Mouse (Mus musculus): ENCODE measurements around the gene Acr. TPM values are rescaled to one million over a fixed set of nuclear protein-coding genes. Genes with fewer than 3 reads are reported as not detected.

Gene Acr
- polyA plus RNA-seq, 1 experiment from 2014 or later: 1.8 TPM

- ATAC-seq: no peak
- 82% methylated on average over 5 of the region's 5 CpGs for WGBS
- Histone ChIP-seq H3K27me3 (ENCODE audit: control insufficient read depth, insufficient read depth, low read depth, low read length) (no peaks in the 10 kb centered on the region), H3K9ac (ENCODE audit: low read depth, low read length) (no peak overlapping the region), H3K27ac (ENCODE audit: low read length) (no peak overlapping the region), H3K4me1 (ENCODE audit: control insufficient read depth, insufficient read depth, low read length) (peaks cover 19% of the 10 kb centered on the region), H3K4me2 (ENCODE audit: low read length) (no peak overlapping the region), H3K36me3 (ENCODE audit: control insufficient read depth, insufficient read depth, low read length) (peaks cover 7% of the 10 kb centered on the region; the same call in 1 of the 2 replicates), H3K4me3 (ENCODE audit: low read depth, low read length) (no peak overlapping the region), H3K9me3 (replicated peaks; ENCODE audit: control insufficient read depth, low read length, poor library complexity, severe bottlenecking) (no peaks in the 10 kb centered on the region)
These were observed 21.0 kb downstream of the Acr start for GRCm38 (mm10) chr15:89589146-89589545.

GRCm38 (mm10) chr15:89591317-89591716 is 23.2 kb downstream of the Acr start:
- H3K9me3 ChIP-seq (replicated peaks; ENCODE audit: control insufficient read depth, low read length, poor library complexity, severe bottlenecking): no peaks in the 10 kb centered on the region
- H3K4me2 ChIP-seq (ENCODE audit: low read length): peak overlapping the region; percentile 94
- 1% methylated on average over 30 of the region's 30 CpGs for WGBS
- H3K4me3 ChIP-seq (ENCODE audit: low read depth, low read length): peak overlapping the region; percentile 70
- peak overlapping the region; percentile 87 for H3K27ac ChIP-seq (ENCODE audit: low read length)
- peaks cover 7% of the 10 kb centered on the region; the same call in 1 of the 2 replicates for H3K36me3 ChIP-seq (ENCODE audit: control insufficient read depth, insufficient read depth, low read length)
- no peaks in the 10 kb centered on the region for H3K27me3 ChIP-seq (ENCODE audit: control insufficient read depth, insufficient read depth, low read depth, low read length)
- peak; percentile 21 for ATAC-seq
- peaks cover 19% of the 10 kb centered on the region for H3K4me1 ChIP-seq (ENCODE audit: control insufficient read depth, insufficient read depth, low read length)
- H3K9ac ChIP-seq (ENCODE audit: low read depth, low read length): peak overlapping the region; percentile 79

DNA sequence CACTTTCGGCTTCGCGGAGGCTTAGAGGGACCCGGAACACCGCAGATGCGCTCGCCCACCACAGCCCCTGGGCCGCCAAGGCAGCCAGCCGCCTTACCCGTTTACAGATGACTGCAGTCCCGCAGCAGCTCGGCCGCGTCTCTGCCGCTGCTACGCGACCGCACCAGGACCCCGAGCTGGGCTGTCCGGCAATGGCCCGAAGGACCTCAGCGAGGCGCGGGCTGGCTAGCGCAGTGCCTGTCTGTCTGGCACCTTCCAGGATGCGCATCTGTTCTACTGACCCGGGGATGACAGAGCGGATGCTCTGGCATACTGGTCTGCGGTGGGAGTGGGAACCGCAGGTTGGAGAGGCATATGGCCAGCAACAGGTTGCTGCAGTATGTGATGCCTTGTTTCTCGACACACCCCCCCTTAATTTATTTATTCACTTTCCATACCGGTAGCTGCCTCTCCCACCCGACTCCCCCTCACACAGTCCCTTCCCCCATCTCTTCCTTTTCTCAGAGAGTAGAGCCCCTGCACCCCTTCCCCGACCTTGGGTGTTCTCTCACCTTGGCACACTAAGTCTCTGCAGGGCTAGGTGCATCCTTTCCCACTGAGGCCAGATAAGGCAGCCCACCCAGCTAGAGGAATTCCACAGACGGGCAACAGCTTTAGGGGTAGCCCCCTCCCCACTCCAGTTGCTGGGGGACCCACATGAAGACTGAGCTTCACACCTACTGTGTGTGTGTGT is 23.8 kb downstream of the Acr start, which contains the start of gene Rabl2:
Gene Rabl2, minus strand, starts transcription at position 201 of the 733 bp plus-strand sequence.
- H3K4me2 ChIP-seq (ENCODE audit: low read length): peak within 1 kb of the TSS; percentile 94
- no peaks in the 10 kb centered on the region for H3K9me3 ChIP-seq (replicated peaks; ENCODE audit: control insufficient read depth, low read length, poor library complexity, severe bottlenecking)
- 0% methylated on average over 35 of the region's 35 CpGs for WGBS
- no peaks in the 10 kb centered on the region for H3K27me3 ChIP-seq (ENCODE audit: control insufficient read depth, insufficient read depth, low read depth, low read length)
- peak within 1 kb of the TSS; percentile 70 for H3K4me3 ChIP-seq (ENCODE audit: low read depth, low read length)
- peaks cover 19% of the 10 kb centered on the region for H3K4me1 ChIP-seq (ENCODE audit: control insufficient read depth, insufficient read depth, low read length)
- peak; percentile 97 for ATAC-seq
- peaks cover 7% of the 10 kb centered on the region; the same call in 1 of the 2 replicates for H3K36me3 ChIP-seq (ENCODE audit: control insufficient read depth, insufficient read depth, low read length)
- peak within 1 kb of the TSS; percentile 79 for H3K9ac ChIP-seq (ENCODE audit: low read depth, low read length)
- peak within 1 kb of the TSS; percentile 87 for H3K27ac ChIP-seq (ENCODE audit: low read length)

DNA sequence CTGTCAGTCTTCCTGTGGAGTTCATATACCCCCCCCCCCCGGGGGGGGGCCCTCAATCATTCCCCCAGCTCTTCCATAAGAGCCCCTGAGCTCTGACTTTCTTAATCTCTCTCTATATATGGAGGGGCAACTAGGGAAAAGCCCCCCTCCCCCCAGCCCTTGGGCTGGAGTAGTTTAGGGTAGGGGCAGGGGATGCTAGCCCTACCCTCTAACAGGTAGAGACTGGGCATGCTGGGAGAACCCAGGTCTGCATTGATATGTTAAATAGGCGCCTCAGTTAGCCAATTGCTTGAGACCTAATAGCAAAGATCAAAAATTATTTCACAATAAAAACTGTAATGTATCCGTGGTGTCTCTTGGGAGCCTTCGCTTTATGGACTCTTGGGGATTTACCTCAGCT is 24.4 kb downstream of the Acr start:
- Histone ChIP-seq H3K4me2 (ENCODE audit: low read length) (peak overlapping the region; percentile 94), H3K36me3 (ENCODE audit: control insufficient read depth, insufficient read depth, low read length) (peaks cover 3% of the 10 kb centered on the region; the same call in 1 of the 2 replicates), H3K9ac (ENCODE audit: low read depth, low read length) (peak overlapping the region; percentile 79; the same call in 1 of the 2 replicates), H3K4me3 (ENCODE audit: low read depth, low read length) (peak overlapping the region; percentile 70), H3K27me3 (ENCODE audit: control insufficient read depth, insufficient read depth, low read depth, low read length) (no peaks in the 10 kb centered on the region), H3K9me3 (replicated peaks; ENCODE audit: control insufficient read depth, low read length, poor library complexity, severe bottlenecking) (no peaks in the 10 kb centered on the region), H3K27ac (ENCODE audit: low read length) (peak overlapping the region; percentile 87; the same call in 1 of the 2 replicates), H3K4me1 (ENCODE audit: control insufficient read depth, insufficient read depth, low read length) (peaks cover 19% of the 10 kb centered on the region)
- ATAC-seq: peak; percentile 54
- 37% methylated on average over 4 of the region's 4 CpGs for WGBS

DNA sequence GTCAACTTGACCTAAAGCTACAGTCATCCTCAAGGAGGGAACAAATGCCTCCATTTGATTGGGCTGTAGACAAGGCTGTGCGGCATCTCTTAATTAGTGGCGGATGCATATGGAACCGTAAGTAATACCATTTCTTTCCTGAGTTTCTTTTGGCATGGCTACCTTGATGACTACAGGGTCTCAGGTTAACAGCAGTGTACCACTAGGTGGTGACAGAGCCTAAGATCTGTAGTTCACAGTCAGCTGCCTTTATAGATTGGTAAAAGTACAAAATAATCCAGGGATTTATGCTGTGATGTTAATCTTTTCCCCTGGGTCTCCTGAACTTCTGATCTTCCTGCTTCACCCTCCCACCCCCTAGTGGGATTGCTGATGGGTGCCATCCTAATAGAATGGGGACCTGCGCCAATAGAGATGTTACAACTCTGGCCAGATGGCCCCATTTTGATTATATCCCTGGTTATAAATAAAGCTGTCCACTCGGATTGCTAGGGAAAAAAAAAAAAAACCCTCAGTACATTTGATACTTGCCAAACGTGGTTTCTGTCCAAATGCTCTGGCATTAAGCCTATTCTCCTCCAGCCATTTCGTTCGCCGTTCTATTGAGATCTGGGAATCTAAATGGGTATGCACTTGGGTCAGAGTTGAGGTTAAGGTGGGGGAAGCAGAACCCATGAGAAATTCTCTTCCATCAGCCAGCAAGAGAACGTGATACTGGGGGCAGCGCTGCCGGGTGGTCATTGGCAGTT is 37.9 kb downstream of the Acr start:
- Histone ChIP-seq H3K36me3 (ENCODE audit: control insufficient read depth, insufficient read depth, low read length) (no peaks in the 10 kb centered on the region), H3K27ac (ENCODE audit: low read length) (no peak overlapping the region), H3K9me3 (replicated peaks; ENCODE audit: control insufficient read depth, low read length, poor library complexity, severe bottlenecking) (no peaks in the 10 kb centered on the region), H3K4me3 (ENCODE audit: low read depth, low read length) (no peak overlapping the region), H3K4me2 (ENCODE audit: low read length) (no peak overlapping the region), H3K4me1 (ENCODE audit: control insufficient read depth, insufficient read depth, low read length) (no peaks in the 10 kb centered on the region), H3K9ac (ENCODE audit: low read depth, low read length) (no peak overlapping the region), H3K27me3 (ENCODE audit: control insufficient read depth, insufficient read depth, low read depth, low read length) (no peaks in the 10 kb centered on the region)
- ATAC-seq: no peak
- 81% methylated on average over 12 of the region's 12 CpGs for WGBS

DNA sequence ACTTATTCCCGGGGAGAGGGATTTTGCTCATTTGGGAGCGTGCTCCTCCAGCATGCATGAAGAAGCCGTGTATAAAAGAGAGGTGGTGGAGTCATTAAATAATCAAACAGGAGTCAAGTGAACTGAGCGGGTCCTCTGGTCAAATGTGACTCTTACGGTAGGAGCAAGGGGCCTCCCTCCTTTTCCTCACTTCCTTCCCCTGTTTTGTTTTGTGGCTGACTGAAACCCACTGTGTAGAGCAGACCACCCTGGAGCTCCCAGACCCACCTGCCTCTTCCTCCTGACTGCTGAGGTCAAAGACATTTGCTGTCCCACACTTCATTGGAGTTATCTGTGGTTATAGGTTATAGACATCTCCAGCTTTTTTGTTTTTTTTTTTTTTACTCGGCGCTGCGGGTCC is 39.4 kb downstream of the Acr start:
- H3K4me3 ChIP-seq (ENCODE audit: low read depth, low read length): no peak overlapping the region
- H3K9ac ChIP-seq (ENCODE audit: low read depth, low read length): no peak overlapping the region
- H3K36me3 ChIP-seq (ENCODE audit: control insufficient read depth, insufficient read depth, low read length): no peaks in the 10 kb centered on the region
- H3K27me3 ChIP-seq (ENCODE audit: control insufficient read depth, insufficient read depth, low read depth, low read length): no peaks in the 10 kb centered on the region
- H3K9me3 ChIP-seq (replicated peaks; ENCODE audit: control insufficient read depth, low read length, poor library complexity, severe bottlenecking): no peaks in the 10 kb centered on the region
- ATAC-seq: no peak
- no peak overlapping the region for H3K27ac ChIP-seq (ENCODE audit: low read length)
- WGBS: 90% methylated on average over 8 of the region's 8 CpGs
- H3K4me2 ChIP-seq (ENCODE audit: low read length): no peak overlapping the region
- no peaks in the 10 kb centered on the region for H3K4me1 ChIP-seq (ENCODE audit: control insufficient read depth, insufficient read depth, low read length)

GRCm38 (mm10) chr15:89607888-89608287 is 39.8 kb downstream of the Acr start:
- no peak overlapping the region for H3K9ac ChIP-seq (ENCODE audit: low read depth, low read length)
- no peaks in the 10 kb centered on the region for H3K27me3 ChIP-seq (ENCODE audit: control insufficient read depth, insufficient read depth, low read depth, low read length)
- H3K9me3 ChIP-seq (replicated peaks; ENCODE audit: control insufficient read depth, low read length, poor library complexity, severe bottlenecking): no peaks in the 10 kb centered on the region
- H3K4me2 ChIP-seq (ENCODE audit: low read length): no peak overlapping the region
- H3K27ac ChIP-seq (ENCODE audit: low read length): no peak overlapping the region
- H3K4me1 ChIP-seq (ENCODE audit: control insufficient read depth, insufficient read depth, low read length): no peaks in the 10 kb centered on the region
- H3K4me3 ChIP-seq (ENCODE audit: low read depth, low read length): no peak overlapping the region
- no peaks in the 10 kb centered on the region for H3K36me3 ChIP-seq (ENCODE audit: control insufficient read depth, insufficient read depth, low read length)
- WGBS: 87% methylated on average over 9 of the region's 9 CpGs
- no peak for ATAC-seq

DNA sequence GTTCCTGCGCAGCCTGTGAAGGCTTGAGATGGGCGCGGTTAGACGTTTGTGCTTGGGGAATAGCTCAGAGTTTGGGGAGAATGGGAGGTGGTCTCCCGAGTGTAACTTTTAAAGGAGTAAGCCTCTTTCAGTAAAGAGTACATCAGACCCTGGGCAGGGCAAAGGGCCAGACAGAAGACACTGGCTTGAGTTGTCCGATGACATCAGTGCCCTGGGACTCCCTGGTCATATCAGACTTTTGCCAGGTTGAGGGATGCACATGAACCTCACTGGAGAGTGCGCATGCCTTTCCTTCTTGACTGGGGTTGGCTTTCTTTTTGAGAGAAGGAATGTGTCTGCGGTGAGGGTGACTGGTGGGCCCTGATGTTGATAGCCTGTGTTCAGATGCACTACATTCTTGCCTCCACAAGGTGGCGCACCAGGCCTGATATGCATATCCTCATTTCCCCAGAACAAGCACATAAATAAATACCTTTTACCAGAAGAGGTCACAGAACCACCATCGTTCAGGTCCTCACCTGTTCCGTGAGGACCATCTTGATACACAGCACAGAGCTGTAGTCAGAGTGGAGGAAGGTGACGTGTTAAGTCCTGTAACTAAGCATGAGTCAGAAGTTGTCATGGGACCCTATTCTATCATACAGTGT is 54.3 kb downstream of the Acr start:
- H3K9ac ChIP-seq (ENCODE audit: low read depth, low read length): no peak overlapping the region
- WGBS: 74% methylated on average over 12 of the region's 12 CpGs
- H3K27me3 ChIP-seq (ENCODE audit: control insufficient read depth, insufficient read depth, low read depth, low read length): no peaks in the 10 kb centered on the region
- H3K4me3 ChIP-seq (ENCODE audit: low read depth, low read length): no peak overlapping the region
- peak; percentile 68 for ATAC-seq
- no peaks in the 10 kb centered on the region for H3K9me3 ChIP-seq (replicated peaks; ENCODE audit: control insufficient read depth, low read length, poor library complexity, severe bottlenecking)
- no peaks in the 10 kb centered on the region for H3K4me1 ChIP-seq (ENCODE audit: control insufficient read depth, insufficient read depth, low read length)
- H3K27ac ChIP-seq (ENCODE audit: low read length): no peak overlapping the region
- no peaks in the 10 kb centered on the region for H3K36me3 ChIP-seq (ENCODE audit: control insufficient read depth, insufficient read depth, low read length)
- H3K4me2 ChIP-seq (ENCODE audit: low read length): no peak overlapping the region
